Mouse (Mus musculus): ENCODE data around the gene Mamstr. TPM values are rescaled to one million over a fixed set of nuclear protein-coding genes. Genes with fewer than 3 reads are reported as not detected.
A peak's percentile ranks its signal among the peaks of the same experiment; 100 is the strongest.

The Mamstr gene
- polyA plus RNA-seq, 1 experiment from 2014 or later = 14.2 TPM

DNA sequence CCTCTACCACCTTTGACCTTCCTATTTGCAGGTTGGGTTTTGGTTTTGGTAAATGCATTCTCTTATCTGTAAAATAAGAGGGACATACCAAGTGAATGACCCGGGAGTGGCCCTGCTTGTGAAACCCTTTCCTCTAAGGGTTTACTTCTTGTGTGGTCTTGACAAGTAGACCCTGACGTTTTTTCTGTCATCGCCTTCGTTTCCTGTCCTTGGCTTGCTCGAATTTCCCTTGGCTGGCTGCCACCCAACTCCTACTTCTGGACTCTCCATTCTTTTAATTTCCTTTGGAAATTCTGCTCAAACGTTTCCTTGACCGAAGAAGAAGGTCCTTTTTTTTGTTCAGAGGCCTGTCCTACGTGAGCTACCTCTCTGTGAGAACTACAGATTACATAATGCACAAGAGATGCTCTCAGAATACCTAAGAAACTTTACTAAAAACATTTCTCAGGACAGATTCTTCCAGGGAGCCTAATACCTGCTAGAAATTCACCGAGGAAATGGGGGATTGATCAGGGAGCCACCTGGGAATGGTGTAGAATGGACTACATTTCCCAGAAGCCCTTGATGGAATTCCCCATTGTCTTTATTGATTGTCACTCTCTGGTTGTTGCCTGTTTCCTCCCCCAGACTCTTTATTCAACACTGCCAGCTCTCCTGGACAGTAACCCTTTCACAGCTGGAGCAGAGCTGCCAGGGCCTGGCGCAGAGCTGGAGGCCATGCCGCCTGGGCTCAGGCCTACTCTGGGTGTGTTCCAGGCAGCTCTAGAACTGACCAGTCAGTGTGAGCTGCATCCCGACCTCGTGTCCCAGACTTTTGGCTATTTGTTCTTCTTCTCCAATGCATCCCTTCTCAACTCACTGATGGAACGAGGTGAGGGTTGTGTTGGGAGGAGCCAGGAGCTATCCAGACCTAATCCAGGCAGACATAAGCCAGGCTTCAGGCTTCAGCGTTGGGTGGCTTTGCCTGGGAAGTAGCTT is 3.8 kb upstream of the Mamstr start:
- no peak for ATAC-seq (ENCODE audit: insufficient read depth, low FRiP score)

DNA sequence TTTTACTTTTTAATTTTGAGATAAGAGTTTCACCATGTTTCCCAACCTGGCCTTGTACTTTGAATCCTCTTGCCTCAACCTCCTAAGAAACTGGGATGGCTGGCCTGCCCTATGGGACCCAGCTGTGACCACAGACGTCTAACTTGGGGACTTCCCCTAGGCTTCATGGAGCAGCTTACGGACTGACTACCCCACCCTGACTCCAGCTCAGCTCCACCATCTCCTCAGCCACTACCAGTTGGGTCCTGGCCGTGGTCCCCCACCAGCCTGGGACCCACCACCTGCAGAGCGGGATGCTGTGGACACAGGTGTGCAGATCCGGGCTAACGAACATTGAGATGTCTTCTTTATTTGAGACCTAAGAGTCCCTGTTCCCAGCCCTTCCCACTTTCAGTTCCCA is 2.1 kb upstream of the Mamstr start:
- no peak overlapping the region for H3K27ac ChIP-seq (ENCODE audit: low read length)
- 0 out of 2 replicates have a peak, but pooled peaks cover 3% of the 10 kb centered on the region for H3K36me3 ChIP-seq (ENCODE audit: control insufficient read depth, insufficient read depth, low read length)
- peak overlapping the region; percentile 60; the same call in 1 of the 2 replicates for H3K9ac ChIP-seq (ENCODE audit: low read length)
- H3K27me3 ChIP-seq (ENCODE audit: control insufficient read depth, insufficient read depth, low read length) = no peaks in the 10 kb centered on the region
- peaks cover 38% of the 10 kb centered on the region for H3K4me1 ChIP-seq (ENCODE audit: control insufficient read depth, insufficient read depth, low read length)
- H3K4me3 ChIP-seq (replicated peaks; ENCODE audit: low read length) = no peak overlapping the region; the same call in 1 of the 2 replicates
- H3K4me2 ChIP-seq (ENCODE audit: low read depth, low read length) = 0 out of 2 replicates have a peak overlapping the region, but pooled peaks have one; percentile 56
- WGBS = 94% methylated on average over 6 of the region's 6 CpGs
- no peaks in the 10 kb centered on the region for H3K9me3 ChIP-seq (replicated peaks; ENCODE audit: control insufficient read depth, low read length)
- ATAC-seq (ENCODE audit: insufficient read depth, low FRiP score) = no peak

More for the DNA sequence above, 3.8 kb upstream of the Mamstr start:
- Histone ChIP-seq H3K36me3 (ENCODE audit: control insufficient read depth, insufficient read depth, low read length) (0 out of 2 replicates have a peak, but pooled peaks cover 3% of the 10 kb centered on the region), H3K9ac (ENCODE audit: low read length) (no peak overlapping the region), H3K4me3 (replicated peaks; ENCODE audit: low read length) (no peak overlapping the region), H3K4me2 (ENCODE audit: low read depth, low read length) (no peak overlapping the region), H3K9me3 (replicated peaks; ENCODE audit: control insufficient read depth, low read length) (no peaks in the 10 kb centered on the region), H3K4me1 (ENCODE audit: control insufficient read depth, insufficient read depth, low read length) (peaks cover 25% of the 10 kb centered on the region), H3K27me3 (ENCODE audit: control insufficient read depth, insufficient read depth, low read length) (no peaks in the 10 kb centered on the region), H3K27ac (ENCODE audit: low read length) (peak overlapping the region; percentile 19)
- 70% methylated on average over 15 of the region's 15 CpGs for WGBS

DNA sequence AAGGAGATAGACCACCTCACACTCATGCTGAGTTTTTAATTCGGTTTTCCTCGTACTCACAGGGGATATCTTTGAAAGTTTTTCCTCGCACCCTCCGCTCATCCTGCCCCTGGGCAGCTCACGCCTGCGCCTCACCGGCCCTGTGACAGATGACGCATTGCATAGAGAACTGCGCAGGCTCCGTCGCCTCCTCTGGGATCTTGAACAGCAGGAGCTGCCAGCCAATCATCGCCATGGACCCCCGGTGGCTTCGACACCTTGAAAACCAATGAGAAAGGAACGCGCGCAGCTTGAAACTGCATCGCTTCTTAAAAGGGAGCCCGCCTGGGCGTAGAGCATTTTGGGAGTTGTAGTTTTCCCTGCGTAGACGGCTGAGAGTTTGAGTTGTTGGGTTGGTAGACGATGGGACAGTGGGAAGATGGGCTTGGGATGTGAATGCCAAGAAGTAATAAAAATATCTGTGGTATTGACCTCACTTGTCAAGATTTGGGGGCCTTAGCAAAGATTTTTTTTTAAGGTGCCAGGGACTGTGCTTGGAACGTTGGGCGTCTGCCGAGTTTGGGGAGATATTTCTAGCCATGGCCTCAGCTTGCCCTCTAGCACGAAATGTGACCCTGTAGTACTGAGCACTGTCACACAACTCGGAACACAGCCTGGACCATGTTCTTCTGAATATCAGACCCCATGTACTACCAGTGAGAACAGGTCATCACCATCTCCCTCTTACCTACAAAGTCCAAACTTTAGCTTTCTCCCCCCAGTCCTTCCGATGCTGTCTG is 965 bp upstream of the Mamstr start:
- Histone ChIP-seq H3K9ac (ENCODE audit: low read length) (peak overlapping the region; percentile 60), H3K36me3 (ENCODE audit: control insufficient read depth, insufficient read depth, low read length) (0 out of 2 replicates have a peak, but pooled peaks cover 3% of the 10 kb centered on the region), H3K9me3 (replicated peaks; ENCODE audit: control insufficient read depth, low read length) (no peaks in the 10 kb centered on the region), H3K4me3 (replicated peaks; ENCODE audit: low read length) (peak overlapping the region; percentile 35), H3K27me3 (ENCODE audit: control insufficient read depth, insufficient read depth, low read length) (no peaks in the 10 kb centered on the region), H3K27ac (ENCODE audit: low read length) (no peak overlapping the region), H3K4me1 (ENCODE audit: control insufficient read depth, insufficient read depth, low read length) (peaks cover 46% of the 10 kb centered on the region), H3K4me2 (ENCODE audit: low read depth, low read length) (peak overlapping the region; percentile 56)
- WGBS = 21% methylated on average over 29 of the region's 29 CpGs
- ATAC-seq (ENCODE audit: insufficient read depth, low FRiP score) = peak; percentile 87

DNA sequence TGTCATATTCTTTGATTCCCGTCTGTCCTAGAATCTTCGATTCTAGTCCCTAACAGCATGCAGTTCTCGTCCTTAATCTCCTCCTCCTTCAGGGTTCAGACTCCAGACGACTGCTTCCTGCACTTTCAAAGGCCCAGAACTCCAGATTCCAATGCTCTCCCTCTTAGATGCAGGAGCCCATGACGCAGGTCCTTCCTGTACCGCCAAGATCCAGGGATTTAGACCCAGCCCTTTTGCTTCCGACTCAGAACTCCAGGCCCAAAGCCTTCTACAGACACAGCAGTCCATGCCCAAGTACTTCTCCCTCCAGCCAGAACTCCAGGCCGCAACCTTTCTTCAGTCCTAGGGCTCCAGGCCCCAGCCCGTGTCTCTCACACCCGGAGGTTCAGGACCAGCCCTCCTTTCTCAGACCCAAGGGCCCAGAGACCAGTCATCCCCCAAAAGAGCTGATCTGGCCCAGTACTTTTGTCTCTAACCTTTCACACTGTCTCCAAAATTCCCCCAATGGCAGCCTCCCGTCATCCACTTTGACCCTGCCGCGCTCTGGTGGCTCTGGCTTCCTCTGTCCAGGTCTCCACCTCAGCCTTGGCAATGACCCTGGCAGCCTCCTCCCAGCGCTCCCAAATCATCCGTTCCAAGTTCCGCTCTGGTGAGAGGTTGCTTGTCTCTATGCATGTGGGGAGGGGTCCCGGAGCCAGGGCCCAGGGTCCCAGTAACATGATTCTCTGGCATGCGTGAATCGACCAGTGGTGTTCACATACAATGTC is 597 bp downstream of the Mamstr start:
- WGBS = 83% methylated on average over 19 of the region's 19 CpGs
- 0 out of 2 replicates have a peak, but pooled peaks cover 3% of the 10 kb centered on the region for H3K36me3 ChIP-seq (ENCODE audit: control insufficient read depth, insufficient read depth, low read length)
- no peaks in the 10 kb centered on the region for H3K27me3 ChIP-seq (ENCODE audit: control insufficient read depth, insufficient read depth, low read length)
- ATAC-seq (ENCODE audit: insufficient read depth, low FRiP score) = no peak
- peaks cover 49% of the 10 kb centered on the region for H3K4me1 ChIP-seq (ENCODE audit: control insufficient read depth, insufficient read depth, low read length)
- H3K4me2 ChIP-seq (ENCODE audit: low read depth, low read length) = no peak overlapping the region
- peak overlapping the region; percentile 38; the same call in 1 of the 2 replicates for H3K27ac ChIP-seq (ENCODE audit: low read length)
- H3K9me3 ChIP-seq (replicated peaks; ENCODE audit: control insufficient read depth, low read length) = no peaks in the 10 kb centered on the region
- H3K4me3 ChIP-seq (replicated peaks; ENCODE audit: low read length) = no peak overlapping the region
- H3K9ac ChIP-seq (ENCODE audit: low read length) = no peak overlapping the region

DNA sequence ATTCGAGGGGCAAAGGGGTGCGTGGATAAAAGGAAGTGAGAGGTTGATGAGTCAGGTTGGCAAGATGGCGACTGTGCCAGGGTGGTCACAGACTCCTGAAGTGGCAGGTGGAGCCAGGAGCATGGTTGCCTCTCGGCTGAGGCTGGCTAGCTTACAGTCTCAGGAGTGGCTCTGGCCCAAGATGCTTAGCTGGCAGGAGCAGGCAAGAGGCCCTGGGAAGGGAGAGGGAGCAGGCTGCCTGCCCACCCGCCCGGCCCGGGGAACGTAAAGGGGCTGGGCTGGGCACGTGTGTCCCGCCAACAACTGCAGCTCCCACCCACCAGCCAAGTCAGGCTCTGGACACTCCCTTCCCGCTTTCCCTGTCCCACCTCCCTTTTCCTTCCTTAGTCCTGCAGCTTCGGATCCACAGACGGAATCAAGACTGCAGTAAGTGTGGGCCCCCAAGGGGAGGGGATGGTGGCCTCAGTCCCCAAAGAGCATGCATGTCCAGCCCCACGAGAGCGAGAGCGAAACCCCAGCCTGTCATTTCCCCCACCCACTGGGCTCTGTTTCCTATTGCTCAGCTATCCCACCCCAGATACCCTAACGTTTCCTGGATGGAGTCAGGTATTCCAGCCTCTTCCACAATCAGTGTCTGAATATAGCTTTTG is 1.7 kb downstream of the Mamstr start:
- H3K9ac ChIP-seq (ENCODE audit: low read length) = peak overlapping the region; percentile 81
- H3K9me3 ChIP-seq (replicated peaks; ENCODE audit: control insufficient read depth, low read length) = no peaks in the 10 kb centered on the region
- H3K4me1 ChIP-seq (ENCODE audit: control insufficient read depth, insufficient read depth, low read length) = peaks cover 49% of the 10 kb centered on the region
- peak; percentile 22 for ATAC-seq (ENCODE audit: insufficient read depth, low FRiP score)
- H3K27me3 ChIP-seq (ENCODE audit: control insufficient read depth, insufficient read depth, low read length) = no peaks in the 10 kb centered on the region
- peak overlapping the region; percentile 90; the same call in 1 of the 2 replicates for H3K27ac ChIP-seq (ENCODE audit: low read length)
- peak overlapping the region; percentile 50 for H3K4me3 ChIP-seq (replicated peaks; ENCODE audit: low read length)
- H3K36me3 ChIP-seq (ENCODE audit: control insufficient read depth, insufficient read depth, low read length) = 0 out of 2 replicates have a peak, but pooled peaks cover 3% of the 10 kb centered on the region
- peak overlapping the region; percentile 84 for H3K4me2 ChIP-seq (ENCODE audit: low read depth, low read length)
- 40% methylated on average over 17 of the region's 17 CpGs for WGBS

DNA sequence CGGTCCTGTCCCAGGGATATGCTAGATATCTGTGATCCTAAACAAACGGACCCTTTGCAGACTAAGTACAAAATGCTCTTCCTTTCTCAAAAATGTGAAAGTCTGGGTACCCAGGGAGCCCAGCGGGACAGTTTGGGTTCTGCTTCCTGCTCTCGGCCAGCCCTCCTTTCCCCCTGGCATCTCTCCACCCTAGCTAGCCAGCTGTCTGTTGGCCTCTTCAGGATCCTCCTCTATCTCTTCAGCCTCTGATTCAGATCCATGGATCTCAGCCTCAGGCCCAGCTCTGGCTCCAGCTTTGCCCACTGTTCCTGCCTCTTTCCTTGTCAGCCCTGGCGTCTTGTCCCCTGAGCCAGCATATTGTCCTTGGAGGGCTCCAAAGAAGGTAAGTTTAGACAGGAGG is 2.3 kb downstream of the Mamstr start:
- H3K4me1 ChIP-seq (ENCODE audit: control insufficient read depth, insufficient read depth, low read length) = peaks cover 49% of the 10 kb centered on the region
- peak overlapping the region; percentile 90; the same call in 1 of the 2 replicates for H3K27ac ChIP-seq (ENCODE audit: low read length)
- no peaks in the 10 kb centered on the region for H3K27me3 ChIP-seq (ENCODE audit: control insufficient read depth, insufficient read depth, low read length)
- H3K36me3 ChIP-seq (ENCODE audit: control insufficient read depth, insufficient read depth, low read length) = 0 out of 2 replicates have a peak, but pooled peaks cover 2% of the 10 kb centered on the region
- no peaks in the 10 kb centered on the region for H3K9me3 ChIP-seq (replicated peaks; ENCODE audit: control insufficient read depth, low read length)
- H3K9ac ChIP-seq (ENCODE audit: low read length) = peak overlapping the region; percentile 81
- 70% methylated on average over 5 of the region's 5 CpGs for WGBS
- peak overlapping the region; percentile 50 for H3K4me3 ChIP-seq (replicated peaks; ENCODE audit: low read length)
- peak overlapping the region; percentile 84 for H3K4me2 ChIP-seq (ENCODE audit: low read depth, low read length)
- ATAC-seq (ENCODE audit: insufficient read depth, low FRiP score) = no peak

DNA sequence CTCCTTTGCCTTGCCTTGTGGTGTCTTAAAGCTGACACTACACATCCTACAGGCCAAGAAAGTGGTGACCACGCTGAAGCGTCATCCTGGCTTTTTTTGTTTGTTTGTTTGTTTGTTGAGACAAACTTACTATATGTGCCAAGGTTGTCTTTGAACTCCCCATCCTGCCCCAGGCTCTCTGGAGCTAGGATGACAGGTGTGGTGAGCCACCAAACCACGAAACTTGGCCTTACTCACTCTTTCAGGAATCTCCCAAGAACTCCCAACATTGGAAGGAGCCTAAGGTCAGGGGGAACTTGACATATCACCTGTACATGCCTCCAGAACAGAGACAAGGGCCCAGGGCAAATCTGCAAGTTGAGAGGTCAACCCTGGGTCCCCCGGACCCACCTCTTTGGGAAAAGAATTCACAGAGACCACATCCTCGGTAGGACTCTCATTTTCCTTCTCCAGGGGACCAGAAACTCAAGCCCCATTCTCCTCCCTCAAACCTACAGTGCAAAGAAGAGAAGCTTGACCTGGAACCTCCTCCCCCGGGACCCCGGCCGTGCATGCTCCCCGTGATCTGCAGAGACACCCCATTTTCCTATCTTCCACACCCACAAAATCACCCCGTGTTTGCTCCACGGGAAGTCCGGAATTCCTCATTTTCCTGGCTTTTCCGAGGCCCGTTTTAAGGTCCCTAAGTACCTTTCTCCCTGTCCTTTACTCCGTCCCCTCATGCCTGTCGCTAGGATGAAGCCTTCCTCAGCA is 2.9 kb downstream of the Mamstr start:
- no peaks in the 10 kb centered on the region for H3K36me3 ChIP-seq (ENCODE audit: control insufficient read depth, insufficient read depth, low read length)
- H3K4me3 ChIP-seq (replicated peaks; ENCODE audit: low read length) = peak overlapping the region; percentile 50
- peaks cover 47% of the 10 kb centered on the region for H3K4me1 ChIP-seq (ENCODE audit: control insufficient read depth, insufficient read depth, low read length)
- peak overlapping the region; percentile 81 for H3K9ac ChIP-seq (ENCODE audit: low read length)
- H3K27ac ChIP-seq (ENCODE audit: low read length) = peak overlapping the region; percentile 90
- no peaks in the 10 kb centered on the region for H3K27me3 ChIP-seq (ENCODE audit: control insufficient read depth, insufficient read depth, low read length)
- no peaks in the 10 kb centered on the region for H3K9me3 ChIP-seq (replicated peaks; ENCODE audit: control insufficient read depth, low read length)
- H3K4me2 ChIP-seq (ENCODE audit: low read depth, low read length) = peak overlapping the region; percentile 84
- ATAC-seq (ENCODE audit: insufficient read depth, low FRiP score) = no peak
- WGBS = 31% methylated on average over 16 of the region's 16 CpGs
